Mouse (Mus musculus) lung, adult 2 months (tissue): ENCODE measurements at regions not wholly inside any gene's neighbourhood (a gene's known extent, or its start where the extent isn't known, plus 50 kb on each side); places are given as distances from the start of the nearest gene placed in this dataset.

ENCODE experiments used
- CTCF ChIP-seq: fragments of 200-500 bp; IDR thresholded peaks from 2 replicates; pipeline ENCODE4 v1.5.1; 2011; ENCODE audit warnings: mild to moderate bottlenecking, low read length, control low read depth; ENCODE audit not compliant: insufficient read depth
- POLR2A ChIP-seq: fragments of 200-500 bp; IDR thresholded peaks from 2 replicates; pipeline ENCODE4 v1.6.1; 2011; ENCODE audit warnings: low read depth, mild to moderate bottlenecking, control low read depth, low read length, borderline replicate concordance; ENCODE audit errors: extremely low read depth

GRCm38 (mm10) chr13:57115936-57116335, 220.1 kb upstream of the Trpc7 start:
- TF ChIP-seq POLR2A (no peak), CTCF (no peak)
